Mouse (Mus musculus) heart, postnatal 0 days (tissue): Measurements from ENCODE around the gene Dhx32.

Experiments used
- CTCF ChIP-seq: IDR thresholded peaks from 2 replicates; pipeline ENCODE4 v1.5.1; 2016; ENCODE audit warnings: antibody characterized with exemption, control low read depth, low read depth
- EP300 ChIP-seq: IDR thresholded peaks from 2 replicates; pipeline ENCODE4 v1.6.1; 2016; ENCODE audit warnings: antibody characterized with exemption, low read depth

DNA sequence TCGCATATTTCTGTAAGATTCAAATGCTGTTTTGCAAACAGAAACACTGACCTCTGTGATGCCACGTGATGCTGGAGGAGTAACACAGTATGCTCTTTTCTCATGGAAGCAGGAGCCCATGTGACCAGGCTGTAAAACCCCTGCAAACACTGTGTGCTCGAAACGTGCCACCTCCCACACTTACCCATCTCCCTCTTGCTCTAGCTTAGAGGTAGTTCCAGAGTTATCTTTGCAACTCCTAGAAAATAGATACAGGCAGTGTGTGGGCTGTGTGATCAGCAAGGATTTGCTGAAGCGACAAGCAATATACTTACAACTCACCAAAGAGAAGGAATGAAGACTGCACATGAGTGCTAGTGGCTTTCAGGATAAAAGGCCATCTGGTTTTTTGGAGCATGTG lies 14.0 kb downstream of the Dhx32 start:
- TF ChIP-seq CTCF (no peak), EP300 (no peak)
